Comparison of ENCODE assay signal across 9 mouse cellular contexts in genomic region chr16:92115611-92116421, GRCm38 (mm10). TPM values are rescaled to one million over a fixed set of nuclear protein-coding genes. Genes with fewer than 3 reads are reported as not detected.
DNase-seq lines count a peak whose midpoint lies in the region; ATAC-seq and TF ChIP-seq lines count a peak whose summit lies in the region.
"Had no signal": no experiment of that assay in that cellular context is flagged by ENCODE, and none has a peak within 500 bp of the region (broad histone marks: within the 10 kb centered on the region; RNA-seq: fewer than 3 reads in every experiment).

No protein-coding gene starts in this region.

- peak; percentile 77 to 86 for DNase-seq in adrenal gland, adult (ENCODE audit: inconsistent age in 2 of 2, low spot score in 1 of 2)
- no peak for DNase-seq in adrenal gland, postnatal 4 days (ENCODE audit: low spot score in 2 of 2)
- peak; percentile 9 for DNase-seq in thymus, postnatal 14 days
- no peak for DNase-seq in thymus, postnatal 25 days
- DNase-seq in left cerebral cortex, adult 2 months (ENCODE audit: extremely low spot score in 1 of 2, low spot score in 2 of 2), result peak; percentile 64 to 69
- no peak for DNase-seq in lung, postnatal 25 days (ENCODE audit: low spot score)

- H3K4me1 ChIP-seq in forebrain, embryonic 16.5 days (replicated peaks; ENCODE audit: control insufficient read depth, insufficient read depth, low read length), result peaks cover 25% of the 10 kb centered on the region
- H3K4me1 ChIP-seq in midbrain, embryonic 13.5 days (replicated peaks), result peaks cover 42% of the 10 kb centered on the region

- H3K27me3 ChIP-seq in forebrain, embryonic 16.5 days (replicated peaks; ENCODE audit: control insufficient read depth, insufficient read depth, low read length), result no peaks in the 10 kb centered on the region
- H3K27me3 ChIP-seq in midbrain, embryonic 13.5 days, result no peaks in the 10 kb centered on the region

- H3K4me2 ChIP-seq in forebrain, embryonic 16.5 days (ENCODE audit: low read length), result peak overlapping the region; percentile 44
- peak overlapping the region; percentile 41 for H3K4me2 ChIP-seq in midbrain, embryonic 13.5 days (replicated peaks)

- H3K9me3 ChIP-seq in forebrain, embryonic 16.5 days (ENCODE audit: control insufficient read depth, low read length), result no peaks in the 10 kb centered on the region
- H3K9me3 ChIP-seq in midbrain, embryonic 13.5 days, result no peaks in the 10 kb centered on the region

- intact Hi-C loops in left cerebral cortex, adult 2 months (cut with DNase I), result loop anchor here (1.0 kb wide), 1 partner anchor 154 kb away; no protein-coding TSS in a partner anchor

- 0 out of 2 replicates have a peak overlapping the region, but pooled peaks have one; percentile 2 for H3K4me3 ChIP-seq in forebrain, embryonic 16.5 days (replicated peaks; ENCODE audit: low read length)
- H3K4me3 ChIP-seq in left cerebral cortex, adult 2 months, result no peak overlapping the region
- H3K4me3 ChIP-seq in midbrain, embryonic 13.5 days (replicated peaks), result no peak overlapping the region

- peak overlapping the region; percentile 73 for H3K27ac ChIP-seq in forebrain, embryonic 16.5 days (ENCODE audit: low read length)
- peak overlapping the region; percentile 81 for H3K27ac ChIP-seq in left cerebral cortex, adult 2 months
- peak overlapping the region; percentile 71 for H3K27ac ChIP-seq in midbrain, embryonic 13.5 days

- no peak for TF ChIP-seq CTCF in left cerebral cortex, adult 2 months (IDR thresholded peaks at IDR 0.05)

- ATAC-seq in forebrain, embryonic 16.5 days, result peak; percentile 65
- ATAC-seq in midbrain, embryonic 13.5 days, result peak; percentile 68

- peaks cover 7% of the 10 kb centered on the region; the same call in 1 of the 2 replicates for H3K36me3 ChIP-seq in forebrain, embryonic 16.5 days (ENCODE audit: control insufficient read depth, insufficient read depth)
- H3K36me3 ChIP-seq in midbrain, embryonic 13.5 days, result peaks cover 12% of the 10 kb centered on the region

- H3K9ac ChIP-seq in forebrain, embryonic 16.5 days (replicated peaks; ENCODE audit: low read depth, low read length), result peak overlapping the region; percentile 31; the same call in 1 of the 2 replicates
- 0 out of 2 replicates have a peak overlapping the region, but pooled peaks have one; percentile 28 for H3K9ac ChIP-seq in midbrain, embryonic 13.5 days (replicated peaks)

- WGBS in forebrain, embryonic 16.5 days, result 28% methylated on average over 19 of the region's 20 CpGs
- WGBS in midbrain, embryonic 13.5 days, result 20% methylated on average over 19 of the region's 20 CpGs

RNA-seq across cellular contexts. Expression of gene Slc5a3, which starts 57.7 kb away (rescaled TPM):
- 10 to 100 TPM; 15.7 to 20.8 TPM for total RNA-seq in adrenal gland, postnatal 4 days (2021)
- polyA plus RNA-seq in forebrain, embryonic 16.5 days (2015; fragmentation: Nextera tagmentation; extraction: Ambion mirVana), result 13.8 and 15.0 TPM in 2 replicates
- 10 to 100 TPM; 33.3 to 33.5 TPM for total RNA-seq in left cerebral cortex, adult 2 months (2021)
- 16.3 and 16.8 TPM in 2 replicates for polyA plus RNA-seq in midbrain, embryonic 13.5 days (2015; fragmentation: Nextera tagmentation; extraction: Ambion mirVana)

RNA-seq across cellular contexts. Expression of gene Gm49711, which starts 57.7 kb away (rescaled TPM):
- total RNA-seq in adrenal gland, postnatal 4 days (2021), result under 1 TPM in 1 of 2 experiments, not detected in 1; 0.37 TPM
- polyA plus RNA-seq in forebrain, embryonic 16.5 days (2015; fragmentation: Nextera tagmentation; extraction: Ambion mirVana), result 0.25 and 0.52 TPM in 2 replicates
- under 1 TPM in 1 of 2 experiments, not detected in 1; 0.35 TPM for total RNA-seq in left cerebral cortex, adult 2 months (2021)
- 0.49 and 0.54 TPM in 2 replicates for polyA plus RNA-seq in midbrain, embryonic 13.5 days (2015; fragmentation: Nextera tagmentation; extraction: Ambion mirVana)
- total RNA-seq: neutrophil, adult 5-6 weeks had no signal

RNA-seq across cellular contexts. Expression of gene Mrps6, which starts 57.7 kb away (rescaled TPM):
- total RNA-seq in adrenal gland, postnatal 4 days (2021), result 10 to 100 TPM; 64.2 to 66.1 TPM
- polyA plus RNA-seq in forebrain, embryonic 16.5 days (2015; fragmentation: Nextera tagmentation; extraction: Ambion mirVana), result 144 and 148 TPM in 2 replicates
- total RNA-seq in left cerebral cortex, adult 2 months (2021), result 10 to 100 TPM; 45.7 to 49.9 TPM
- 149 and 153 TPM in 2 replicates for polyA plus RNA-seq in midbrain, embryonic 13.5 days (2015; fragmentation: Nextera tagmentation; extraction: Ambion mirVana)

Comparison
In these comparisons a context has a peak if more than half of its experiments do, and no peak if none do; other contexts are left out.
1. DNase-seq: peak in adrenal gland, adult (2 of 2), thymus, postnatal 14 days (single experiment) and left cerebral cortex, adult 2 months (2 of 2); none in adrenal gland, postnatal 4 days (0 of 2), thymus, postnatal 25 days (single experiment) and lung, postnatal 25 days (single experiment).
2. Peak in every context shown above with its lines, with median percentiles within 50 percentile points of each other: H3K27ac ChIP-seq.